9 mouse cellular contexts compared by ENCODE assay signal in the genomic region with DNA sequence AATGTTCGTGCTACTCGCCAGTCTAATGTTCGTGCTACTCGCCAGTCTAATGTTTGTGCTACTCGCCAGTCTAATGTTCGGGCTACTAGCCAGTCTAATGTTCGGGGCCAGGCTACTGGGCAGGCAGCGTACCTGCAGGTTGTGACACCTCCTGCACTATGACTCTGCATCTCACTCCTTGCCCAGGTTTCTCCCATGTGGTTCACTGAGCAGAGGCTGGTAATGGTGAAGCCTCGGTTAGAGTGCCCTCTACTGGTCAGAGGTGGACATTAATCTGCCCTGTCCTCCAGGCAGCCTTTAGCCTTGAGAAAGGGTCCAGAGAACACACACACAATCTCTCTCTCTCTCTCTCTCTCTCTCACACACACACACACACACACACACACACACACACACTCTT. TPM values are rescaled to one million over a fixed set of nuclear protein-coding genes. Genes with fewer than 3 reads are reported as not detected.
DNase-seq lines count a peak whose midpoint lies in the region; ATAC-seq and TF ChIP-seq lines count a peak whose summit lies in the region.
"Had no signal": no experiment of that assay in that cellular context is flagged by ENCODE, and none has a peak within 500 bp of the region (broad histone marks: within the 10 kb centered on the region; RNA-seq: fewer than 3 reads in every experiment).

No protein-coding gene starts in this region.

- peak; percentile 15 for DNase-seq in MEL (ENCODE audit: low read depth, low spot score)
- peak; percentile 29 for DNase-seq in c-Kit-positive CD71-negative TER-119-negative erythroid progenitor cells, embryonic 14.5 days (ENCODE audit: low read depth)
- peak; percentile 4 for DNase-seq in fat pad, adult 2 months (ENCODE audit: extremely low read depth, low read depth, low spot score)
- DNase-seq in heart, postnatal 10 days = peak; percentile 81 to 88
- peak; percentile 64 to 77 for DNase-seq in kidney, postnatal 25 days
- peak in 1 of 3 experiments; percentile 9 for DNase-seq in liver, embryonic 14.5 days (ENCODE audit: low read depth in 3 of 3, low spot score in 3 of 3)
- peak; percentile 39 for DNase-seq in ovary, adult 18-20 months (ENCODE audit: low spot score)
- DNase-seq in thymus, postnatal 25 days = peak; percentile 59

- H3K36me3 ChIP-seq in MEL (ENCODE audit: control insufficient read depth in 1 of 2, insufficient read depth in 2 of 2, low read length in 2 of 2) = no peaks in the 10 kb centered on the region
- no peaks in the 10 kb centered on the region for H3K36me3 ChIP-seq in liver, embryonic 14.5 days (replicated peaks; ENCODE audit: control insufficient read depth, insufficient read depth, low read depth)

- TF ChIP-seq POLR2A in MEL (IDR thresholded peaks at IDR 0.05; ENCODE audit: control insufficient read depth in 1 of 2, insufficient read depth in 1 of 2, low read depth in 1 of 2, low read length in 2 of 2, poor library complexity in 1 of 2) = no peak

- H3K4me3 ChIP-seq in MEL (ENCODE audit: control insufficient read depth in 1 of 2, insufficient read depth in 1 of 2, low read depth in 2 of 2, low read length in 2 of 2) = no peak overlapping the region
- no peak overlapping the region for H3K4me3 ChIP-seq in liver, embryonic 14.5 days (ENCODE audit: insufficient read depth in 1 of 2, low read depth in 2 of 2, low read length in 2 of 2)
- H3K4me3 ChIP-seq: limb, embryonic 15.5 days had no signal

- TF ChIP-seq RAD21 in MEL (IDR thresholded peaks at IDR 0.05; ENCODE audit: low read depth, low read length) = peak; percentile 43

- no peak for ATAC-seq in liver, embryonic 14.5 days (ENCODE audit: insufficient read depth)

- H3K4me2 ChIP-seq in liver, embryonic 14.5 days (ENCODE audit: low read depth) = no peak overlapping the region
- H3K4me2 ChIP-seq: limb, embryonic 15.5 days had no signal

- H3K9ac ChIP-seq in MEL (ENCODE audit: control insufficient read depth, low read depth, low read length, poor library complexity, severe bottlenecking) = no peak overlapping the region
- no peak overlapping the region for H3K9ac ChIP-seq in liver, embryonic 14.5 days (replicated peaks)
- H3K9ac ChIP-seq: limb, embryonic 15.5 days had no signal

- no peaks in the 10 kb centered on the region for H3K79me2 ChIP-seq in MEL (ENCODE audit: control insufficient read depth, insufficient read depth, low read length, poor library complexity)

- 51% methylated on average over 9 of the region's 9 CpGs for WGBS in liver, embryonic 14.5 days (ENCODE audit: insufficient replicate concordance)

- no peaks in the 10 kb centered on the region for H3K9me3 ChIP-seq in MEL (replicated peaks; ENCODE audit: insufficient read depth, low read length)
- no peaks in the 10 kb centered on the region for H3K9me3 ChIP-seq in liver, embryonic 14.5 days (ENCODE audit: control insufficient read depth, low read length)
- H3K9me3 ChIP-seq: limb, embryonic 15.5 days had no signal

- no peak for TF ChIP-seq EP300 in MEL (IDR thresholded peaks at IDR 0.05; ENCODE audit: low read depth in 1 of 2, low read length in 2 of 2)
- no peak for TF ChIP-seq EP300 in liver, embryonic 14.5 days (IDR thresholded peaks at IDR 0.05; ENCODE audit: low read depth)

- H3K27me3 ChIP-seq in MEL (ENCODE audit: control insufficient read depth in 1 of 2, insufficient read depth in 2 of 2, low read length in 2 of 2) = no peaks in the 10 kb centered on the region
- H3K27me3 ChIP-seq in liver, embryonic 14.5 days (ENCODE audit: control insufficient read depth, insufficient read depth, low read length) = no peaks in the 10 kb centered on the region
- H3K27me3 ChIP-seq: limb, embryonic 15.5 days had no signal

- intact Hi-C loops in heart, postnatal 10 days (cut with DNase I) = loop anchor here (5.0 kb wide), 1 partner anchor 328 kb away; no protein-coding TSS in a partner anchor

- no peak overlapping the region for H3K27ac ChIP-seq in MEL (ENCODE audit: control insufficient read depth, low read depth, low read length)
- H3K27ac ChIP-seq in liver, embryonic 14.5 days = no peak overlapping the region
- H3K27ac ChIP-seq: limb, embryonic 15.5 days had no signal

- no peaks in the 10 kb centered on the region for H3K4me1 ChIP-seq in MEL (ENCODE audit: control insufficient read depth in 1 of 2, insufficient read depth in 2 of 2, low read length in 2 of 2)
- H3K4me1 ChIP-seq in liver, embryonic 14.5 days (replicated peaks; ENCODE audit: control insufficient read depth in 2 of 2, insufficient read depth in 2 of 2, low read length in 1 of 2) = no peaks in the 10 kb centered on the region
- H3K4me1 ChIP-seq: limb, embryonic 15.5 days had no signal

- peak; percentile 49 to 69 (median 50) for TF ChIP-seq CTCF in MEL (IDR thresholded peaks at IDR 0.05 in 2 of 3, conservative IDR thresholded peaks at IDR 0.05 in 1 of 3; ENCODE audit: control insufficient read depth in 1 of 3, insufficient read depth in 1 of 3, low read depth in 2 of 3, low read length in 3 of 3, poor library complexity in 1 of 3, severe bottlenecking in 1 of 3)
- TF ChIP-seq CTCF in liver, embryonic 14.5 days (IDR thresholded peaks at IDR 0.05; ENCODE audit: low read depth) = peak; percentile 85

TF ChIP-seq in MEL, 35 proteins besides CTCF, POLR2A, EP300 and RAD21:
- peak; percentile 39 for TF ChIP-seq SMC3 (IDR thresholded peaks at IDR 0.05; ENCODE audit: low read depth, low read length)
- TF ChIP-seq MAZ (IDR thresholded peaks at IDR 0.05; ENCODE audit: low read depth, low read length) = no peak
- TF ChIP-seq MAX (IDR thresholded peaks at IDR 0.05; ENCODE audit: low read length) = no peak

RNA-seq across cellular contexts. Expression of gene Tspan11, which starts 58.3 kb away (rescaled TPM):
- not detected in 2 replicates for total RNA-seq in MEL (2012; rRNA removed)
- polyA plus RNA-seq in MEL (2012; ENCODE audit: insufficient read depth in 1 of 2, insufficient read length in 2 of 2, low read depth in 1 of 2, low replicate concordance in 2 of 2, missing spikeins in 1 of 2) = not detected
- total RNA-seq in heart, postnatal 10 days (2021) = 1 to 10 TPM; 4.7 to 4.9 TPM
- 0.07 and 0.08 TPM in 2 replicates for polyA plus RNA-seq in liver, embryonic 14.5 days (2012; rRNA removed)
- 0.11 and 0.23 TPM in 2 replicates for polyA plus RNA-seq in liver, embryonic 14.5 days (2014; fragmentation: Nextera tagmentation; extraction: Ambion mirVana)
